Mouse (Mus musculus) midbrain, embryonic 14.5 days (tissue): ENCODE data around the gene 0610009B22Rik. TPM values are rescaled to one million over a fixed set of nuclear protein-coding genes. Genes with fewer than 3 reads are reported as not detected.
A peak's percentile ranks its signal among the peaks of the same experiment; 100 is the strongest.

Experiments
- ATAC-seq: fragments of 200-750 bp; cut with Nextera tagmentation; 2 replicates; pipeline ENCODE4 v1.8.0; 2017; ENCODE audit warnings: moderate number of reproducible peaks, moderate library complexity; ENCODE audit not compliant: low FRiP score, low TSS enrichment
- DNase-seq: peaks from one replicate; pipeline ENCODE4 v3.0.0-alpha.2; 2015
- H3K27ac ChIP-seq: fragments of 300-500 bp; sonication (generic); replicated peaks from 2 replicates; pipeline ENCODE4 v1.5.1; 2014; ENCODE audit warnings: mild to moderate bottlenecking, low read depth, low read length, moderate library complexity
- H3K27me3 ChIP-seq: fragments of 300-500 bp; sonication (generic); 2 replicates; pipeline ENCODE4 v1.6.1; 2014; ENCODE audit warnings: low read length, control low read depth, mixed read lengths; ENCODE audit not compliant: control insufficient read depth, insufficient read depth
- H3K36me3 ChIP-seq: fragments of 300-500 bp; sonication (generic); 2 replicates; pipeline ENCODE4 v1.6.1; 2014; ENCODE audit warnings: low read length, control low read depth; ENCODE audit not compliant: control insufficient read depth, insufficient read depth
- H3K4me1 ChIP-seq: fragments of 300-500 bp; sonication (generic); 2 replicates; pipeline ENCODE4 v1.6.1; 2014; ENCODE audit warnings: mild to moderate bottlenecking, antibody characterized with exemption, low read length, control low read depth; ENCODE audit not compliant: control insufficient read depth, insufficient read depth
- H3K4me2 ChIP-seq: fragments of 300-500 bp; sonication (generic); 2 replicates; pipeline ENCODE4 v1.6.1; 2014; ENCODE audit warnings: mild to moderate bottlenecking, low read length, moderate library complexity
- H3K4me3 ChIP-seq: fragments of 300-500 bp; sonication (generic); replicated peaks from 2 replicates; pipeline ENCODE4 v1.5.1; 2014; ENCODE audit warnings: low read depth, low read length
- H3K9ac ChIP-seq: fragments of 300-500 bp; sonication (generic); replicated peaks from 2 replicates; pipeline ENCODE4 v1.6.1; 2014; ENCODE audit warnings: mild to moderate bottlenecking, low read length, moderate library complexity
- H3K9me3 ChIP-seq: fragments of 300-500 bp; sonication (generic); 2 replicates; pipeline ENCODE4 v1.6.1; 2016; ENCODE audit warnings: low read length, control low read depth, mixed read lengths; ENCODE audit not compliant: control insufficient read depth
- WGBS: fragments of 180-500 bp; shearing (Covaris S2); extraction: QIAGEN DNeasy Blood & Tissue Kit; methylation state at CpG from one replicate; pipeline ENCODE4 v1.1.7; 2014; 5-methylcytosine and 5-hydroxymethylcytosine counted together
- polyA plus RNA-seq: library from polyadenylated mRNA; unstranded; fragments of >200 nt; fragmentation: Nextera tagmentation; extraction: Ambion mirVana; gene quantifications from 2 replicates; pipeline ENCODE4 v1.2.1, GENCODE M21; 2014

The 0610009B22Rik gene
- polyA plus RNA-seq, 1 experiment from 2014 or later, result 116 TPM

- Histone ChIP-seq H3K36me3 (no peaks in the 10 kb centered on the region), H3K27ac (no peak overlapping the region), H3K27me3 (peaks cover 13% of the 10 kb centered on the region; the same call in 1 of the 2 replicates), H3K4me2 (no peak overlapping the region), H3K9ac (no peak overlapping the region), H3K4me3 (no peak overlapping the region), H3K4me1 (peaks cover 14% of the 10 kb centered on the region), H3K9me3 (no peaks in the 10 kb centered on the region)
- no peak for DNase-seq
- WGBS, result 80% methylated on average over 6 of the region's 6 CpGs
- ATAC-seq, result no peak
Observed at GRCm38 (mm10) chr11:51653736-51654135, 34.9 kb downstream of the 0610009B22Rik start.

GRCm38 (mm10) chr11:51652889-51653418, 35.7 kb downstream of the 0610009B22Rik start:
- no peaks in the 10 kb centered on the region for H3K36me3 ChIP-seq
- H3K4me3 ChIP-seq, result no peak overlapping the region
- H3K9me3 ChIP-seq, result no peaks in the 10 kb centered on the region
- H3K27ac ChIP-seq, result no peak overlapping the region
- H3K9ac ChIP-seq, result no peak overlapping the region
- no peak for DNase-seq
- ATAC-seq, result no peak
- peaks cover 13% of the 10 kb centered on the region; the same call in 1 of the 2 replicates for H3K27me3 ChIP-seq
- H3K4me1 ChIP-seq, result peaks cover 16% of the 10 kb centered on the region
- H3K4me2 ChIP-seq, result no peak overlapping the region
- 88% methylated on average over 4 of the region's 4 CpGs for WGBS

GRCm38 (mm10) chr11:51650691-51651515, 37.8 kb downstream of the 0610009B22Rik start, which contains the start of the genes N4bp3 and D930048N14Rik:
Gene N4bp3, minus strand, starts transcription at chr11:51650842.
Gene D930048N14Rik, plus strand, starts transcription at chr11:51650954.
- Histone ChIP-seq H3K4me3 (peak within 1 kb of the TSS; percentile 55), H3K27ac (no peak within 1 kb of the TSS), H3K4me1 (peaks cover 16% of the 10 kb centered on the region), H3K4me2 (peak within 1 kb of the TSS; percentile 91), H3K36me3 (no peaks in the 10 kb centered on the region), H3K9ac (peak within 1 kb of the TSS; percentile 66), H3K27me3 (peaks cover 13% of the 10 kb centered on the region; the same call in 1 of the 2 replicates), H3K9me3 (no peaks in the 10 kb centered on the region)
- DNase-seq (peak; percentile 79), ATAC-seq (peak; percentile 61; the same call in 1 of the 2 replicates)
- 1% methylated on average over 69 of the region's 70 CpGs for WGBS

- peaks cover 13% of the 10 kb centered on the region; the same call in 1 of the 2 replicates for H3K27me3 ChIP-seq
- peaks cover 16% of the 10 kb centered on the region for H3K4me1 ChIP-seq
- H3K9me3 ChIP-seq, result no peaks in the 10 kb centered on the region
- DNase-seq (no peak), ATAC-seq (no peak)
- H3K9ac ChIP-seq, result peak overlapping the region; percentile 66
- H3K4me2 ChIP-seq, result peak overlapping the region; percentile 91
- peak overlapping the region; percentile 55 for H3K4me3 ChIP-seq
- no peak overlapping the region for H3K27ac ChIP-seq
- no peaks in the 10 kb centered on the region for H3K36me3 ChIP-seq
- under 1% methylated on average over 30 of the region's 30 CpGs for WGBS
Observed at GRCm38 (mm10) chr11:51650261-51650660, 38.4 kb downstream of the 0610009B22Rik start.

- Histone ChIP-seq H3K4me3 (peak overlapping the region; percentile 55), H3K9ac (peak overlapping the region; percentile 66), H3K36me3 (no peaks in the 10 kb centered on the region), H3K27ac (no peak overlapping the region), H3K4me1 (peaks cover 16% of the 10 kb centered on the region), H3K27me3 (peaks cover 13% of the 10 kb centered on the region; the same call in 1 of the 2 replicates), H3K9me3 (no peaks in the 10 kb centered on the region), H3K4me2 (peak overlapping the region; percentile 91)
- ATAC-seq (no peak), DNase-seq (peak; percentile 48)
- WGBS, result 3% methylated on average over 7 of the region's 7 CpGs
Observed at GRCm38 (mm10) chr11:51649889-51650199, 38.8 kb downstream of the 0610009B22Rik start.

- ATAC-seq (no peak), DNase-seq (no peak)
- peaks cover 13% of the 10 kb centered on the region; the same call in 1 of the 2 replicates for H3K27me3 ChIP-seq
- peak overlapping the region; percentile 91 for H3K4me2 ChIP-seq
- H3K36me3 ChIP-seq, result no peaks in the 10 kb centered on the region
- H3K27ac ChIP-seq, result no peak overlapping the region
- H3K4me1 ChIP-seq, result peaks cover 16% of the 10 kb centered on the region
- WGBS, result 20% methylated on average over 11 of the region's 11 CpGs
- H3K4me3 ChIP-seq, result peak overlapping the region; percentile 55; the same call in 1 of the 2 replicates
- H3K9me3 ChIP-seq, result no peaks in the 10 kb centered on the region
- 0 out of 2 replicates have a peak overlapping the region, but pooled peaks have one; percentile 9 for H3K9ac ChIP-seq
Observed at GRCm38 (mm10) chr11:51649111-51649888, 39.4 kb downstream of the 0610009B22Rik start.

GRCm38 (mm10) chr11:51648566-51648965, 40.1 kb downstream of the 0610009B22Rik start:
- 6% methylated on average over 3 of the region's 3 CpGs for WGBS
- H3K4me3 ChIP-seq, result no peak overlapping the region
- H3K27me3 ChIP-seq, result peaks cover 13% of the 10 kb centered on the region; the same call in 1 of the 2 replicates
- ATAC-seq (0 out of 2 replicates have a peak, but pooled peaks have one; percentile 14), DNase-seq (peak; percentile 55)
- H3K36me3 ChIP-seq, result no peaks in the 10 kb centered on the region
- no peak overlapping the region for H3K27ac ChIP-seq
- H3K4me1 ChIP-seq, result peaks cover 16% of the 10 kb centered on the region
- H3K4me2 ChIP-seq, result peak overlapping the region; percentile 91
- H3K9ac ChIP-seq, result 0 out of 2 replicates have a peak overlapping the region, but pooled peaks have one; percentile 9
- H3K9me3 ChIP-seq, result no peaks in the 10 kb centered on the region
